Mouse (Mus musculus): Measurements from ENCODE around the gene Trim27.

Gene Trim27

GRCm38 (mm10) chr13:21221656-21222462 lies 42.6 kb downstream of the Trim27 start:
- DNase-seq (ENCODE audit: low spot score in 2 of 2) = no peak

- peak; percentile 83 to 84 for DNase-seq (ENCODE audit: low spot score in 2 of 2)
Observed at GRCm38 (mm10) chr13:21222463-21223022, 43.3 kb downstream of the Trim27 start.

GRCm38 (mm10) chr13:21223242-21223655 lies 44.0 kb downstream of the Trim27 start:
- DNase-seq (ENCODE audit: low spot score in 2 of 2) = no peak

- no peak for DNase-seq (ENCODE audit: low spot score in 2 of 2)
Observed at GRCm38 (mm10) chr13:21224376-21224775, 45.1 kb downstream of the Trim27 start.

- no peak for DNase-seq (ENCODE audit: low spot score in 2 of 2)
Observed at GRCm38 (mm10) chr13:21225206-21225605, 46.0 kb downstream of the Trim27 start.

- DNase-seq (ENCODE audit: low spot score in 2 of 2) = no peak
Observed at GRCm38 (mm10) chr13:21226031-21226430, 46.8 kb downstream of the Trim27 start.

- DNase-seq (ENCODE audit: low spot score in 2 of 2) = peak; percentile 76
Observed at GRCm38 (mm10) chr13:21233732-21234705, 54.8 kb downstream of the Trim27 start.

GRCm38 (mm10) chr13:21236714-21237113 lies 57.5 kb downstream of the Trim27 start:
- DNase-seq (ENCODE audit: low spot score in 2 of 2) = no peak

GRCm38 (mm10) chr13:21237161-21237560 lies 57.9 kb downstream of the Trim27 start:
- no peak for DNase-seq (ENCODE audit: low spot score in 2 of 2)

GRCm38 (mm10) chr13:21240788-21241187 lies 61.5 kb downstream of the Trim27 start:
- DNase-seq (ENCODE audit: low spot score in 2 of 2) = peak in 1 of 2 experiments; percentile 37

- DNase-seq (ENCODE audit: low spot score in 2 of 2) = no peak
Observed at GRCm38 (mm10) chr13:21242408-21243125, 63.3 kb downstream of the Trim27 start.

GRCm38 (mm10) chr13:21243196-21243595 lies 64.0 kb downstream of the Trim27 start:
- no peak for DNase-seq (ENCODE audit: low spot score in 2 of 2)

- no peak for DNase-seq (ENCODE audit: low spot score in 2 of 2)
Observed at GRCm38 (mm10) chr13:21244089-21244488, 64.8 kb downstream of the Trim27 start.
